Mouse (Mus musculus): ENCODE data around the gene Stag3.

DNA sequence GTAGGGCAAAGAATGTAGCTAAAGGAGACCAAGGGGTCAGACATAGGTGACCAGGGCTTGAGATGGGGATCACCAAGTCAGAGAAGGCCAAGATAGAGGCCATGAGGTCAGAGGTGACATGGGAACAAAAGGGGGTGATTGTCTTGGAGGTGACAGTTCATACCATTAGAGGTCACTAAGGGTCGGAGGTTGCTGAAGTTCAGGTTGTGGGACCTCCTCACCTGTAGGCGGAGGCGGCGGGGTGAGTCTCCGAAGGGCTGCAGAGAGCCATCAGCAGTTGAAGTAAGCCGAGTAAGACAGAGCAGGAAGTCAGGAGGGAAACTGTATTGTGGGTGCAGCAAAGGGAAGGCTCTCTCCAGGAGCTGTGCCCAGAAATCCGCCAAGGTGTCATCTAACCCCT is 2.0 kb upstream of the Stag3 start:
- TF ChIP-seq CTCF (IDR thresholded peaks at IDR 0.05; ENCODE audit: low read depth, low read length) (no peak), POLR2A (IDR thresholded peaks at IDR 0.05; ENCODE audit: borderline replicate concordance, low read depth, low read length) (no peak)
